Mouse (Mus musculus): ENCODE data around the gene Kcnma1.

- TF ChIP-seq ZNF384 (IDR thresholded peaks at IDR 0.05; ENCODE audit: low read depth, low read length) (no peak), CHD2 (IDR thresholded peaks at IDR 0.05; ENCODE audit: low read depth, low read length) (no peak), HCFC1 (IDR thresholded peaks at IDR 0.05; ENCODE audit: borderline replicate concordance, insufficient read depth, low read length) (no peak), MAFK (IDR thresholded peaks at IDR 0.05; ENCODE audit: insufficient read depth, low read depth, low read length) (no peak)
These were observed 393.6 kb downstream of the Kcnma1 start for GRCm38 (mm10) chr14:23620685-23621084.

All from ES-E14 (cell line).